Mouse (Mus musculus) stomach, postnatal 0 days (tissue): Measurements from ENCODE around the gene 9430015G10Rik.

ENCODE experiments used
- CTCF ChIP-seq: IDR thresholded peaks from 2 replicates; pipeline ENCODE4 v1.5.1; 2016; ENCODE audit warnings: antibody characterized with exemption, low read depth, mild to moderate bottlenecking, moderate library complexity
- EP300 ChIP-seq: optimal IDR thresholded peaks from 2 replicates; pipeline ENCODE3; 2016; ENCODE audit warnings: antibody characterized with exemption

- no peak for TF ChIP-seq CTCF
- TF ChIP-seq EP300 = no peak
Observed at GRCm38 (mm10) chr4:156097770-156098366, 11.9 kb upstream of the 9430015G10Rik start.
